Mouse (Mus musculus): ENCODE results near the gene Il12rb1.
A peak's percentile ranks its signal among the peaks of the same experiment; 100 is the strongest.

Gene Il12rb1

DNA sequence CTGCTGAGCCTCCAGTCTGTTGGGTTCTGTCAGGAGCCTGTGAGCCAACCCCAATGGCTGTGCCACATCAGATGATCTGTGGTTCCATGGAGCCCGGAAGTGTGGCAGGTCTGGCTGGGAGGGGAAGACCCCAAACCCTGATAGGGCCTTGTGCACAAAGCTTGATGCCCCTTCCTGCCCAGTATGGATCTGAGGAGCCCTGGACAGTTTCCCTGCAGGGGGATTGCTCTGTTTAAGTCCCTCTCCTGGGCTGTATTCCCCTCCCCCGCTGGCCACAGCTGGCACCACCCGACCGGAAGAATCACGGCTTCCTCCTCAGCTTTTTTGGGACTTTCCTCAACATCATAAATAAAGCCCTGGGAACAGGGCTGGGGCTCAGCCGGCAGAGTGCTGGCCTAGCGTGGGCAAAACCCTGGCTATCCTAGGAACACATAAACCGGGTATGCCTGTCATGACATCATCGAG, 24.8 kb downstream of the Il12rb1 start:
- no peak for DNase-seq

GRCm38 (mm10) chr8:70833520-70833919, 25.3 kb downstream of the Il12rb1 start:
- peak; percentile 75 for DNase-seq

DNA sequence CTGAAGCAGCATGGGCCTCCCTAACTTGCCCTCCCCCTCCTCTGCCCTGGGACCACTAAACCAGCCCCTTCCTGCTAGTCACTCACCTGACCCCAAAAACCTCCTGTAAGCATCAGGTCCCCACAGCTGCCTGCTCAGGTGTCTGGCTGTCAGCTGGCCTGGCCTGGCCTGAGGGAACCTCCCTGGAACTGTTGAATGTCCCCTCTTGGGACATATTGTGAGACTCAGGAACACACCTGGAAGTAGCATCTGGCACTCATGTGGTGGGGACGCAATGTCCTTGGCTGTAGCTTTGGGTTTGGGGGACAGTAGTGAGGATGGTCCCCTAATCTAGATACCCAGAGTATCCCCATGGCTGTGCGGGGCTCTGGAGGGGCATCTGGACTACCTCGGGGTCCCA, 25.8 kb downstream of the Il12rb1 start:
- no peak for DNase-seq

- DNase-seq = no peak
Observed at GRCm38 (mm10) chr8:70836666-70837065, 28.4 kb downstream of the Il12rb1 start.

- DNase-seq = no peak
Observed at GRCm38 (mm10) chr8:70838654-70839407, 30.6 kb downstream of the Il12rb1 start.

- DNase-seq = peak; percentile 100
Observed at GRCm38 (mm10) chr8:70839408-70840351, 31.4 kb downstream of the Il12rb1 start, which contains the start of gene Arrdc2. TSS of gene Arrdc2 (minus strand) at chr8:70839720.

DNA sequence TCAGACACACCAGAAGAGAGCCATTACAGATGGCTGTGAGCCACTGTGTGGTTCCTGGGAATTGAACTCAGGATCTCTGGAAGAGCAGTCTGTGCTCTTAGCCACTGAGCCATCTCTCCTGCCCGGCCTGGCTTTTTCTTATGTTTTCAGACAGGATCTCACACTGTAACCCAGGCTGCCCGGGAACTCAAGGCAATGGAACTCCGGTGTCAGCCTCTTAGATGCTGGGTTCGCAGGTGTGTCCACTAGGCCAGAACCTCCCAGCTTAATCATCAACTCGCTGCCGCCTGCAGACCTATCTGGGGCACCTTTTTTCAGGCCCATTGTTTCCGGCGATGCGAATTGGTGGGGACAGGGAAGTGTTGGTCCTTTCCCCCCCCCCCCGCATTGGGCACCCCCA, 32.3 kb downstream of the Il12rb1 start:
- DNase-seq = no peak

DNA sequence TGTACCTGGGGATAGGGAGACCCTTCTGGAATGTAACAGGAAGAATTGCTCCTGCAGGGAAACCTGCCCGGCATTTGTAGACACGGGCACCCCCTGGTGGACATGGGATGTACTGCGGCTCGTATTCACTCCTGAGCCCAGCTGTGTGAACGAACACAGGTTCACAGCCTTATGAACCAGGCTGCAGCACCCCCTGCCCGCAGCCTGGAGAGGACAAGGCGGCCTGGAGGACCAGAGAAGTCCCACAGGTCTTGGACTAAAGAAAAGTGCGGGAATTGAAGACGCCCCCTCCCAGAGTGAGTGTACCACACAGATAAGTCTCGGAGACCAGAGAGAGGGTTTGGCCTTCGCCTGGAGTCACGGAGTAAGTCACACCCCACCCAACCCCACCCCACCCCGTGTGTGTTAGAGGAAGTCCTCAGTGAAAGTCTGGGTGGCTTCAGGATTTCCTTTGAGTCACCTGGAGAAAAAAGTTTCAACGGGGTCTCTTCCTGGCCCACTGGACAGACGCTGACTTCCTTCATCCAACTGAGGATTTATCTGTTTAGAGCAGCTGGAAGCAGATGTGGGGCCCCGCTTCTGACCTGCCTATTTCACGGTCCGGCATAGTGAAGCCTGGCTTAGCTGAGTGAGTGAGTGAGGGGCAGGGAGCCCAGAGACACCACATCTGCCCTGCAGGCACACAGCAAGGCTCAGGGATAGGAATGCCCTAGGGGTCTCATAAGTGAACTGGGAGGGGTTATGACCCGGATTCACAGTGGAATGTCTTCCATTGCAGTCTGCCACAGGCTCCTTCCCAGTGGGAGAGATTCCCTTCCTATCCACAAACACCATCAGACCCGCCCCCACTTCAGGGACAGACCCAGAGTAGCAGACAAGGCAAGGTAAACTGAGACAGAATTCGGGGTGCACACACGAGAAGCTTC, 33.2 kb downstream of the Il12rb1 start:
- DNase-seq = peak; percentile 83

- no peak for DNase-seq
Observed at GRCm38 (mm10) chr8:70842484-70842883, 34.2 kb downstream of the Il12rb1 start.

DNA sequence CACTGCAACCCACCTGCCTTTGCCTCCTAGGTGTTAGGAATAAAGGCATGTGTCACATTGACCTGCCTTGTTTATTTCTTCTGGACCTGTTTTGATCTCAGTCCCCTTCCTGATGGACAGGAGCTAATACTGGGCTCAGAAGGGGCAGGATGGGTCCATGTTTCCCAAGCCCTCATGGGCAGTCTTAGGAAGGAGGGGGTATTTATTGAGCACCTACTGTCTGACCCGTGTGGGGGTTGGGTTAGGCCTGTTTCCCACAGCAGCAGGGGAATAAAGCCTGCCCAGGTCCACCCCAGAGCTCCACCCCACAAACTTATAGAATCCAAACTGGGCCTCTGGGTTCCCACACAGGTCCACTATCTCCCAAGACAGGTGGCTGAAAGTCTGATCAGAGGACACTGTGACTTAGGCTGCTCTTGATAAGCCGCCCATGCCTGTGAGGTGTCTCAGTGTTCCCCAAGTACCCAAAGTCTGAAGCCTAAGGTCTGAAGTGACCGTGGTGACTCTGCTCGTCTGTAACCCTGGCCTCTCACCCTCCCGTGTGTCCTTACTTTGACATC, 35.0 kb downstream of the Il12rb1 start:
- no peak for DNase-seq

DNA sequence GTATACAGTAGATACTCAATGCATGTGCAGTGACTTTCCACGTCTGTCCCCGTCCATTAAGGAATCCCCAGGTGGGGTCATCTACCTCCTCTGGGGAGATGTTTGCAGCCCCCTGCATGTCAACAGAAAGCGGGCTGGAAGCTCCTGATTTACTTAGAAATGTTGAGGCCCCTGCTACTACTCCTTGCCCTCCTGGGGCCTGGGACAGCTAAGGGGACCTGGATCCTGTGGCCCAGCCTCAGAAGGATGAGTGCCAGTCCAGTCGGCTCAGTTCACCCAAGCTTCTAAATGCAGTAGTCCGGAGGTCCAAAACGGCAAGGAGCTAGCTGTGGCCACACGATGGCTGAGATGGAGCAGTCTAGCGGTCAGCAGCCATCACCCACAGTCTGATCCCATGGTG, 35.7 kb downstream of the Il12rb1 start:
- DNase-seq = no peak

DNA sequence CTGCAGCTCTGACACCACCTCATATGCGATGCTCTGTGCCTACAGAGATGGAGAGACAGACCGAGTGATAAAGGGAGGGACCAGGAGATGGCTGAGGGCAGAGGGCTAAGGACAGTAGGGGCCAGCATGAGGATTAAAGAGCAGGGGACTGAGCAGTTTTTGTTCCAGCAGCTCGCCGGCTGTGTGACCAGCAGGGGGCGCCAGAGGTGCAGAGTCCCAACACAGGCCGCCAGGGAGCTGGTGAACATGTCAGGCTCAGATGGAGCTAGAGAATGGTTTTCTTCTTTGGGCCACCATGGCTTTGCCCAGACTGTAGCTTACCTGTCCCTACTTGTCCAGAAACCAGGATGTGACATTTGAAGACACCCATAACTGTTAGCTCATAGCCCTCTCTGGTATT, 36.3 kb downstream of the Il12rb1 start:
- peak; percentile 86 for DNase-seq

DNA sequence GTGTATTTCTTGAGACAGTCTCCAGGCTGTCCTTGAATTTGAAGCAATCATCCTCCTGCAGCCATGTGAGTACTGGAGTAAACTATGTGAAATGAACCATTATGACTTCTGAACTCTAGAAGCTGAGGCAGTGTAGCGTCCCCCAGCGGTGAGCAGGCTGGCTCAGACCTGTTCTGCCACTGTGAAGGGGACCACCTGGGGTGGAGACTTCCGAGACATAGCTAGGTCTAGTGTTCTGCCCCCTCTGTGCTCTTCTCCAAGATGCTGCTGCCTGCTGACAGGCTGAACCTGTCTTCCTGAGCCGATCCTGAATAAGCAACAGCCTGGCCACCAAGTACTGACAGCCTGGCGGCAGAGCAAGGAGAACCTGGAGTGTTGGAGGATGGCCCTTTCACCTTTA, 36.9 kb downstream of the Il12rb1 start:
- no peak for DNase-seq

GRCm38 (mm10) chr8:70846371-70847154, 38.3 kb downstream of the Il12rb1 start:
- no peak for DNase-seq

DNA sequence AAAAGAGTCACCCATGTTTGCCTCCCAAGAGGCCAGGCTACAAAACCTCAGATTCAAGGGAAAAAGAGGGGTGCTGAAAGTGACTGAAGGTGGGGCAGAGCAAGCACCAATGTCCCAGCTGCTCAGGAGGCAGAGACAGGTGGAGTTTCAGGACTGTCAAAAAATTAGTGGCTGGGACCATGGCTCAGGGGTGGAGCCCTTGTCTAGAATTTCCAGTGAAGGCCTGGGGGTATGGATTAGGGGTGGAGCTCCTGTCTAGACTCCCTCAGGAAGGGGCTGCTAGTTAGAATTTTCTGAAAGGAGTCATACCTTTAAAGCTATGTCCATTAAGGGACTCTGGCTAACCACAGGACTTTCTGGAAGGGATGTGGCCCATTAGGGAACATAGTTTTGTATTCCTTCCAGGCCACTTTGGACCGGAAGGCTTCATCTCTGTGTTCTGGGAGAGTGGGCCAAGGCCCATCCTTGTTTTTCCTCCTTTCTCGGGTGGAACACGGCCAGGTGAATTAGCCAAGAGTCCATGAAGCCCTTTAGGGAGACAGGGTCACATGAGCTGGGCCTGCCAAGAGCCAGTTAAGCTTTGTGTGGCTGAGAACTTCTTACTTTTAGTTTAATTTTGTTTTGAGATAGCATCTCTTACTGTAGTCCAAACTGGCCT, 41.2 kb downstream of the Il12rb1 start:
- DNase-seq = no peak

DNA sequence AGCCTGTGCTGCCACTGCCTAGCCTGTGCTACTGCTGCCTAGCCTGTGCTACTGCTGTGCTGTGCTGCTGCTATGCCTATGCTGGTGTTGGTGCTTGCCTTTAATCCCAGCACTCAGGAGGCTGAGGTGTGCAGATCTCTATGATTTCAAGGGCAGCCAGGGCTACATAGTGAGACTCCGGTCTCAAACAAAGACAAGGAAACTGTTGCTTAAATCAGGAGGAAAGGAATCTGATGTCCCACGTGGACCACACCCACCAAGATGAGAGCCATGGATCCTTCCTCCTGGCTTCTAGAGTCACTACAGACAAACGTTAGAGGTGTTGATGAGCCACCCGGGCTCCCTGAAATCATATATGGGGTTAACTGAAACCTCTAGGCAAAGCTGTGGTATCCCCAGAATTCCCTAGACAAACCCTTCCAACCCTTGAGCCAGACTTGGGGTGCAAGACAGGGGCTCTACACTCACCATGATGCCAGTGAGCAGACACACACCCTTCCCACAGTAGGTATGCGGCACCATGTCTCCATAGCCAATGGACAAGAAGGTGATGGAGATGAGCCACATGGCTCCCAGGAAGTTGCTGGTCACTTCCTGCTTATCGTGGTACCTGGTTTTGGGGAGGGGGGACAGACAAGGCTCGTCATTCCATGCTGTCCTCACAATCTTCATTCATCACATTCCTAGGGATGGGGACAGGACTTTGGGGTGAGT, 42.0 kb downstream of the Il12rb1 start:
- DNase-seq = no peak

GRCm38 (mm10) chr8:70850947-70851346, 42.7 kb downstream of the Il12rb1 start:
- DNase-seq = no peak

DNA sequence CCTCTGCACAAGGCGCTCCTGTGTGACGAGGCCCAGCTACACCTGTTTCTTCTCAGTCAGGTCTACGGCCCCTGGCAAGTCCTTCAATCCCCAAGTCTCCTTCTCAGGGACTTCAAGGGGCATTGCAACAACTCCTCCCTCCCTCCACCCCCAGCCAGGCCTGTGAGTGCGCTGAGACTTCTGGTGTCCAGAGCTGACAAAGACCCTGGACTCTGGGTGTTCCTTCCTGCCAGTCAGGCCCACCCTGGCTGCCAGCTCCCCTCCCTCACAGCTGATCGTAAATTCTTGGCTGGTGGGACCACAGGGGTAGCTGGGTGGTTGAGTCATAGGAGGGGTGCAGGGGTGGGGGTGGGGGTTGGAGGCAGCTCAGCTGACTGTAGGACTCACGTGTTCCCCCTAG, 43.6 kb downstream of the Il12rb1 start:
- no peak for DNase-seq

DNA sequence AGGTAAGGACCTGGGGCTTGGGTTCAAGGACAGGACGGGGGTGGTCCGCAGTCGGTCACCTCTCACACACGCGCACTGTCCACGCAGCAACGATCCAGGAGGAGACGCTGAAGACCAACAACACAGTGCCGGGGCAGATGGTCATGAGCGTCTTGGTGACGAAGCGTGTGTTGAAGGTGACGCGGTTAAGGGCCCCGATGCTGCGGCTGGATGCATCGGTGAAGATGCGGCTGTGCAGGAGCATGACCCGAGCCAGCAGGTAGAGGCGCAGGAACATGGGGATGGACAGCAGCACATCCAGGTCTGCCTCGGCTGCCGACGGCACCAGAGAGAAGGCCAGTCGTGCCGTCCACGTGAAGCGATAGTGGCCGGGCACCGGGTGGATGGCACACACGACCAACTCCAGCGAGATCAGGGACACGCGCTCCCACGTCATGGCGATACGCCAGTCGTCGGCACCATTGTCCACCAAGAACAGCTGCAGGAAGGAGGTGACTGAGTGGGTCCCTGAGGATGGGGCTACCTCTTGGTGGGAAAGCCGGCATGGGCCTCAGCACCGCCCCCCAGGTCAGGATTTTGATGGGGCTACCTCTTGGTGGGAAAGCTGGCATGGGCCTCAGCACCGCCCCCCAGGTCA, 44.5 kb downstream of the Il12rb1 start:
- DNase-seq = no peak

DNA sequence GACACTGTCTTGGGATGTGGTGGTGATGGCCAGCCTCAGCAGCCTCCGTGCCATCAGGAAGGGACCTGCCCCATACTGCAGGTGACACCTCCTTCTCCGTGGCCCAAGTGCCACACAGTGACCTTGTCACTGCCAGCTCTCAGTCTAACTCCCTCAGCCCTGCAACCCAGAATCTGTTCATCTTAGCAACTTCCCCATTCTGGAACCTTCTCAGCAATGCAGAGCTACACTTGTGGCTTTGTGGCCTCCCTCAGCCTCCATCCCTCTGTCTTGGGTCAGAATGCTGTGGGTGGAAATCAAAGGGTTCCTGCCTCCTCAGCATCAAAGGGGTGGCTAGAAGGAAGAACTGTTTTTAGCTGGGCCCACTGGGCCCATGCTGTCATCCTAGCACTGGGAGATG, 45.6 kb downstream of the Il12rb1 start:
- no peak for DNase-seq
